Mouse (Mus musculus) G1E (cell line): ENCODE results near the gene Gm16253.

ENCODE experiments used
- CTCF ChIP-seq: IDR thresholded peaks from 2 replicates; pipeline ENCODE4 v1.5.1; 2012; ENCODE audit warnings: low read depth, low read length, inconsistent platforms, mixed read lengths
- GATA1 ChIP-seq: IDR thresholded peaks from 2 replicates; pipeline ENCODE4 v1.6.1; 2012; ENCODE audit warnings: borderline replicate concordance, low read length, inconsistent platforms, mixed read lengths
- POLR2AphosphoS5 ChIP-seq: IDR thresholded peaks from 2 replicates; pipeline ENCODE4 v1.6.1; 2012; ENCODE audit warnings: low read depth, low read length, inconsistent platforms; ENCODE audit not compliant: insufficient replicate concordance
- TAL1 ChIP-seq: conservative IDR thresholded peaks from 2 replicates; pipeline ENCODE4 v1.6.1; 2012; ENCODE audit warnings: low read depth, low read length, inconsistent platforms, mixed read lengths

DNA sequence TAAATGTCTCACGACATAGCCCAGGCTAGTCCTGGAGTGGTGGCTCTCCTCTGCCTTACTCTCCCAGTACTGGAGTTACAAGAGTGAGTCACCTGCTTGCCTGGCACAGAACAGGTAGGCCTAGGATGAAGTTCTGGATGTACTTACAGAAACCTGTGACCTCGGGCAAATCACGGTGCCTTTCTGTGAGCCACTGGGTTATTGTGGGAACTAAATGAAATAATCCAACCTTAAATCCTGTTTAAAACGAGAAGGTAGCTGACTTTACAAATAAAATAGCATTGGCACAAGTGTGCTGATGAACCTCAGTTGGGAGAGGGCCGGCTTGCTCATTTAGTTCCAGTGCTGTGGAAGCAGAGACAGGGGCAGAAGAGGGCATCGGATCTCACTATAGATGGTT, 22.5 kb upstream of the Gm16253 start:
- TF ChIP-seq GATA1 (no peak), CTCF (no peak), POLR2AphosphoS5 (no peak), TAL1 (no peak)
